Mouse (Mus musculus): Measurements from ENCODE around the gene Gcnt2.
"Not testable (repeated sequence)": the region's sequence is repeated elsewhere in the genome, so short reads cannot be mapped to it uniquely, and the experiment has no call there.

GRCm38 (mm10) chr13:40891369-40891768, 31.8 kb downstream of the Gcnt2 start:
- TF ChIP-seq CTCF, POLR2A (IDR thresholded peaks at IDR 0.05; ENCODE audit: extremely low read depth, insufficient read depth, low read length): not testable (repeated sequence)

Data from cortical plate, adult 2 months (tissue).